Mouse (Mus musculus): ENCODE measurements around the gene Ccin. TPM values are rescaled to one million over a fixed set of nuclear protein-coding genes. Genes with fewer than 3 reads are reported as not detected.

Ccin gene
- total RNA-seq, 2 experiments from 2014 or later: 0.12 to 0.22 TPM

DNA sequence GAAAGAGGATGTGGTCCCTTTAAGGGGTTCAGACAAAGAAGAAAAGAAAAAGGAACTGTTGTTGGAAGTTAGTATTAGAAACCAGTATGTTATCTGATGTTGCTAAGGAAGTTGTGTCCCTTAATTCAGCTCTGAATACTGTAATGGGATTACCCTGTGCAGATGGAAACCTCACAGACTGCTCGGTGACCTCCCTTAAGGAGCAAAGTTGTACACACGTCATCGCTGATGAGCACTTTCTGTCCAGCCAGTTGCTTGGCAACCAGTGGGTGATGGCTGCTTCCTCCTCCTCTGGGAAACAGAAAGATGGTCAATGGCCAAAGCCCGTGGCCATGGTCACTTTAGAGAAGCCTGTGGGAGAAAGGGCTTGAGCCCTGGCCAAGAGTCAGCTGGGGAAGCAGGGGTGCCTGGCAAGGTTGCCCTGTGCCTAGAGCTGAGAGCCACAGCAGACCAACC lies 9.7 kb upstream of the Ccin start:
- DNase-seq: peak; percentile 80 to 83
- intact Hi-C loops (cut with DNase I): no loop called here

DNA sequence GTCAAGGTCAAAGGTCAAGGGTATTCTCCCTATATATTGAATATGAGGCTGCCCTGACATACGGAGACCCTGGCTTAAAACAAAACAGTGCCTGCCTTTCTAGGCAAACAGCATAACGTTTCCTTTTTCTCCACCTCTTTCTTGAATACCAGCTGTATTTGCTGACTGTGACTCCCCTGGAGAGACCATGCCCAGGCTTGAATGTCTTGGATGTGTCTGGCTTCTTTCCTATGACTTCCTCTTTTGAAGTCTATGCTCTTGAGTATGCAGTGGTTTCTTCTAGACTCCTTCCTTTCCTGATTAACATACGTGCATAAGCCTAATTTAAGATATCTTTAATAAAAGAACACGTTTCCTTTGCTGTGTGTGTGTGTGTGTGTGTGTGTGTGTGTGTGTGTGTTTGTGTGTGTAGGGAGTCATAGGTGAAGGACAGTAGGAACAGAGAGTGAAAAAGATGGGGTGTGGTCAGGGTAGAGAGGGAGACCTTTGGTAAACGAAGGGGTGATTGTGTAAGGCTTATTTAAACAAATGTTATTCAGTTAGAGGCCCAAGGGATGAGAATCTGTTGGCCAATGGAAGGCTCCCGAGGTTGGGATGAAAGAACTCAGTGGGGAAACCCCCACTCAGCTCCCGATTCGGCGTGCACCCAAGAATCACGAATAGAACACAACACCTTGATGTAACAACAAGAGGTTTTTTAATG lies 8.2 kb upstream of the Ccin start:
- intact Hi-C loops (cut with DNase I): no loop called here
- DNase-seq: no peak

- no peak for DNase-seq
- intact Hi-C loops (cut with DNase I): no loop called here
These were observed 7.0 kb upstream of the Ccin start for GRCm38 (mm10) chr4:43976223-43976740.

- DNase-seq: peak; percentile 78 to 80
These were observed 4.5 kb upstream of the Ccin start for GRCm38 (mm10) chr4:43978521-43979443.

DNA sequence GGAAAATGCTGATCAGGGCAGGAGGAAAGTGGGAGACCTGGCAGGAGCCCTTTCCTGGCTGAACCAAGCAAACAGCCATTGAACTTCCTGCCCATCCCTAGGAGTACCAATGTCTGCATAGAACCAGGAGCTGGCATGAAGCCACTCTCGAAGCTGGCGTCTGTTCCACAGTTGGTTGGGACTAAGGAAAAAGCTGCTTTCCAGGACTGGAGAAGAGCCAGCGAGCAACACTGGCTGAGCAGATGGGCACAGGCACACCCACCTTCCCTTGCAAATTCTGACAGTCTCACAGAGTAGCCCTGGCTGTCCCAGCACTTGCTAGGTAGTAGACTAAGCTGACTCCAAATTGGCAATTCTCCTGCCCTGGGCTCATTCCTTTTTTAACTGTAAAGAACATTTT lies 3.5 kb upstream of the Ccin start:
- intact Hi-C loops (cut with DNase I): loop anchor here (5.0 kb wide), 1 partner anchor 217 kb away; no protein-coding TSS in a partner anchor
- peak; percentile 43 to 58 for DNase-seq

More at GRCm38 (mm10) chr4:43978521-43979443, 4.5 kb upstream of the Ccin start:
- intact Hi-C loops (cut with DNase I): loop anchor here (1.0 kb wide), 1 partner anchor 21 kb away; the partner anchor contains the start of gene Glipr2

DNA sequence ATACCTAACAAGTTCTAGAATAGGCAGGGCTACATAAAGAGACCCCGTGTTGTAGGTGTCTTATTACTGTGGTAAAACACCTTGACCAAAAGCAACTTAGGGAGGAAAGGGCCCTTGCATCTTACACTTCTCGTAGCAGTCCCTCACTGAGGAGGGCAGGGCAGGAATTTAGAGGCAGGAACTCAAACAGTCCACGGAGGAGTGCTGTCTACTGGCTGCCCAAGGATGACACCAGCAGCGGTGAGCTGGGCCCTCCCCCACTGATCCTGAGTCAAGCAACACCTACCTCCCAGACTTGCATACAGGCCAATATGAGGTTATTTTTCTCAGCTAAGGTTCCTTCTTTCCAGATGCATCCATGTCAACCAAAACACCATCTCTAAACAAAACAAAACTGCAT lies 3.0 kb upstream of the Ccin start:
- DNase-seq: no peak
- intact Hi-C loops (cut with DNase I): loop anchor here (5.0 kb wide), 1 partner anchor 218 kb away; no protein-coding TSS in a partner anchor

DNA sequence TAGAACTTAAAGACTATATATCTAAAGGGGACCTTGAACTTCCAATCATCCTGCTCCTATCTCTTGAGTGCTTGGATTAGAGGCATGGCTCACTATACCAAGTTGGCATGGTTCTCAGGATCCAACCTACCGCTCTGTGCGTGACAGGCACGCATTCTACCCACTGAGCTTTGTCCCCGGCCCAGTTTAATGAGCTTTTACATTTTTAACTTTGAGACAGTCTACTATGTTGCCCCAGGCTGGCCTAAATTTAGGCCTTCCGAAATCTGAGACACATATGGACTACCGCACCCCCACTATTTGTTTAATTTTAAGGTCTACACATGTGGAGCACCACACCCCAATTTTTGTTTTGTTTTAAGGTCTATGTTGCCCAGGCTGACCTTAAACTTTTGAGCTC lies 2.4 kb upstream of the Ccin start:
- DNase-seq: no peak
- intact Hi-C loops (cut with DNase I): loop anchor here (5.0 kb wide), 1 partner anchor 219 kb away; no protein-coding TSS in a partner anchor

DNA sequence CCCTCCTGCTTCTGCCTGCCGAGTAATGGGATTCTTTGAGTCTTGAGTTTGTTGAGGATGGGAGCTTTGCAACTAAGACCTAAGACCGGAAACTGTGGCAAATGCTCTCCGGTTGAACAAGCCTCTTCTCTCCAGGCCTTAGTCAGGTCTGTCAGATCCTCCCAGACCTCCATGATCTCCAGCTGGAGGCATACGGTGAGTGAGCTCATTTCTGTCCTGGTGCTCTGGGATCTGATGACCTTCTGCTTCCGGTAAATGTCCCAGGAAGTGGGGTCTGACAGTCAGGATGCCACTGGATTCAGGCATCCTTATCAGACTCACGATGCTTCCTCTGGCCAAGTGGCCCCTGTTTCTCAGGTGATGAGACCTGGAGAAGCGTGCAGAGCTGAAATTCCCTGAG lies 2.0 kb upstream of the Ccin start:
- intact Hi-C loops (cut with DNase I): loop anchor here (5.0 kb wide), 1 partner anchor 219 kb away; no protein-coding TSS in a partner anchor
- no peak for DNase-seq

DNA sequence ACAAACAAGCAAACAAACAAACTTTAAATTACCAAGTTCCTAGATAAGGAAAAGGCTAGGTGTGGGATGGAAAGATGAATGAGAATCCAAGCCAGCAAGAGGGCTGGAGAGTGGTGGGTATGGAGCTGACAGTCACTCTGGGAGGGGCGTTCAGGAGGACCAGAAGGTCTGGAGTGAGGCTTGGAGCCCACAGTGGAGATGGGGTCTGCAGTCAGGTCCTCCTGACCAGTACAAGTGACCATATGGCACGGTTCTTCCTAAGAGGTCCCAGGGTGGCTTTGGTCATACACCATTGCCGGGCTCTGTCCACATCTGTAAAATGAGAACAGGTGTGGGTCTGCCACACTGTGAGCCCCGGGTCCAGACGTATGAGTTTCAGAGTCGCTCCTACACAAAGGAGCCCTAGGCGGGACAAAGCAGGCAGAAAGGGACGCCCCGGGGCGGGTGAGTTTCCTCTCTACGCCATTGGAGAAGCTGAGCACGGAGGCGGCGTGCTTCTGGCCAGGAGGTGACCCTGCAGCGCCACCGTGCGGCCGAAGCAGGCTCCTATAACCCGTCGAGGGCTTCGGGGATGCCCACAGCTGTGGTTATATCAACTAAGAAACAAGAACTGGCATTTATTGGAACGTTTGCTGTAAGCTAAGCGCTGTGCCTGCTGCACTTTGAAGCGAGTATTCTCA lies 1.1 kb upstream of the Ccin start:
- intact Hi-C loops (cut with DNase I): loop anchor here (1.0 to 5.0 kb wide), 3 partner anchors 57 to 220 kb away; no protein-coding TSS in a partner anchor
- DNase-seq: peak; percentile 96 to 98

DNA sequence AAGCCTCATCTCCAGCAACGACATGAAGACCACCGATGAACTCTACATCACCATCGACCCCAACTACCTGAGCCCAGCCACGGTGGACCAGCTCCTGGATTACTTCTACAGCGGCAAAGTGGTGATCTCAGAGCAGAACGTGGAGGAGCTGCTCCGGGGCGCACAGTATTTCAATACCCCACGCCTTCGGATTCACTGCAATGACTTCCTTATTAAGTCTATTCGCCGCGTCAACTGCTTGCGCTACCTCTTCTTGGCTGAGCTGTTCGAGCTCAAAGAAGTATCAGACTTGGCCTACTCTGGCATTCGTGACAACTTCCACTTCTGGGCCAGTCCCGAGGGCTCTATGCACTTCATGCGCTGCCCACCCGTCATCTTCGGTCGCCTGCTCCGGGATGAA lies 473 bp downstream of the Ccin start:
- no peak for DNase-seq
- intact Hi-C loops (cut with DNase I): loop anchor here (5.0 kb wide), 1 partner anchor 221 kb away; no protein-coding TSS in a partner anchor

DNA sequence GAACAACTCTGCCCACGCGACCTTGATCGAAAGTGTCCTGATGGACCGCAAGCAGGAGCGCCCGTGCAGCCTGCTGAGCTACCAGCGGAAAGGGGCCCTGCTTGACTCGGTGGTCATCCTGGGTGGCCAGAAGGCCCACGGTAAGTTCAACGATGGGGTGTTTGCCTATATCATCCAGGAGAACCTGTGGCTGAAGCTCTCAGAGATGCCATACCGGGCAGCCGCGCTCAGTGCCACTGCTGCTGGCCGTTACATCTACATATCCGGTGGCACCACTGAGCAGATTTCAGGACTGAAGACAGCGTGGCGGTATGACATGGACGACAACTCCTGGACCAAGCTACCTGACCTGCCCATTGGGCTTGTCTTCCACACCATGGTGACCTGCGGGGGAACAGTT lies 1.0 kb downstream of the Ccin start:
- intact Hi-C loops (cut with DNase I): loop anchor here (5.0 kb wide), 1 partner anchor 222 kb away; no protein-coding TSS in a partner anchor
- no peak for DNase-seq

GRCm38 (mm10) chr4:43988976-43989375 lies 5.7 kb downstream of the Ccin start:
- intact Hi-C loops (cut with DNase I): no loop called here
- DNase-seq: no peak

DNA sequence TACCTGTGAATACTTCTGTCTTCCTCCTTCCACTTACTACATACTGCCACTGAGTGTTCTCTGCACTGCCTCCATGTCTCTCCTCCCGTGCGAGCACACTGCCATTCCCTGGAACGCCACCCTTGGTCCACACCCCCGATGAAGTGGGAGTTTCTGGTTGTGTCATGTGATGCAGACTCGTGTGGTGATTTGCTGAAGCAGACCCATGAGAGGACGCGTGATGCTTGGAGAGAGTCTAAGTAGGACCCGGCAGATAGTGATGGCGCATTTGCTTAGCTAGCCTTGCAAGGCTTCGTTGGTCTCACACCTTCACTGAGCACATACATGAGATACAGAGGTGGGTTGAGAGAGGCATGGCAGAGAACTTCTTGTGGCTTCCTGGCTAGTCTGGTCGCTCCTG lies 9.8 kb downstream of the Ccin start:
- no peak for DNase-seq
- intact Hi-C loops (cut with DNase I): no loop called here

GRCm38 (mm10) chr4:43994342-43994741 lies 11.1 kb downstream of the Ccin start:
- intact Hi-C loops (cut with DNase I): no loop called here
- DNase-seq: no peak

DNA sequence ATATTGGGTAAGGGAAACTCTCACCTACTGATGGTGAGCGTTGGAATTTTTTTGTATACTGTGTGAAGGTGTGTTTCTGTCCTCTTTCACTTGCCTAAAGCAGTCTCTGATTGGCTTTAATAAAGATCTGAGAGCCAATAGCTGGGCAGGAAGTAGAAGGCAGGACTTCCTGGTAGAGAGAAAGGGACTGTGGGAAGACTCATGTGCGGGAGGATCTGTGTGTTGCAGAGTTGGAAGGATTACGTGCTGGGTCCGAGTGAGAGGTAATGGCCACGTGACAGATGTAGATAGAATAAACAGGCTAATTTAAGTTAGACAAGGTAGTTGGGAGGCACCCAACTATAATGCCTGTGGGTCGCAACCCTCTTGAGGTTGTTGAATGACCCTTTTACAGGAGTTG lies 20.3 kb downstream of the Ccin start:
- intact Hi-C loops (cut with DNase I): no loop called here
- DNase-seq: no peak

- DNase-seq: no peak
- intact Hi-C loops (cut with DNase I): no loop called here
These were observed 20.8 kb downstream of the Ccin start, which contains the start of gene Clta for GRCm38 (mm10) chr4:44004126-44004525. Gene Clta, plus strand, starts transcription at chr4:44004452.

DNA sequence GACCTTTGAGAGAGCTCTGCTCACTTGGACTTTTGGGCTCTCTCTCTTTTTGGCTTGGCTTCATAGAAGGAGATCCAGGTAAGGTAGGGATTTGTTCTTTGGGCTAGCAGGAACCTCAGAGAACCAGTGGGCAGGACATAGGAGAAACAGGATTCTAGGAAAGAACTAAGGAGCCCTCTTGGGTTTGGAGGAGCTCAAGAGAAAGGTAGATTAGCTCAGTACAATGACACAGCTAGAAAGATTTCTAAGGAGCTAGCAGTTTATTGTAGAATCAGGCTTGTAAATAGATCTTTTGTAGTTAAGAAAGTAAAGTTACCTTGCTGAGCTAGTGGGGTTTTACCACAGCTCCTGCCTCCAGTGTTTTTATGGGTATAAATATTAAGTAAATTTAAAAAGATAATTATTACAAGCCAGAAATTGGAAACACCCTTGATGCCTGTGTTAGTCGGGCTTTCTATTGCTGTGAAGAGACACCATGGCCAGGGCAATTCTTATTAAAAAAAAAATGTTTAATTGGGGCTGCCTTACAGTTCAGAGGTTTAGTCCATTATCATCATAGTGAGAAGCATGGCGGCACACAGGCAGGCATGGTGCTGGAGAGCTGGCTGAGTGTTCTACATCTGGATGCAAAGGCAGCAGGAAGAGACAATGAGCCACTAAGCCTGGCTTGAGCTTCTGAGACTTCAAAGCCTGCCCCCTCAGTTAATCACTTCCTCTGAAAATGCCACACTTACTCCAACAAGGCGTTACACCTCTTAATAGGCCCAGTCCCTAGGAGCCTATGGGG lies 21.5 kb downstream of the Ccin start:
- no peak for DNase-seq
- intact Hi-C loops (cut with DNase I): no loop called here

- intact Hi-C loops (cut with DNase I): no loop called here
- DNase-seq: no peak
These were observed 26.9 kb downstream of the Ccin start for GRCm38 (mm10) chr4:44010176-44010575.

GRCm38 (mm10) chr4:44010893-44011292 lies 27.6 kb downstream of the Ccin start:
- intact Hi-C loops (cut with DNase I): no loop called here
- DNase-seq: no peak

DNA sequence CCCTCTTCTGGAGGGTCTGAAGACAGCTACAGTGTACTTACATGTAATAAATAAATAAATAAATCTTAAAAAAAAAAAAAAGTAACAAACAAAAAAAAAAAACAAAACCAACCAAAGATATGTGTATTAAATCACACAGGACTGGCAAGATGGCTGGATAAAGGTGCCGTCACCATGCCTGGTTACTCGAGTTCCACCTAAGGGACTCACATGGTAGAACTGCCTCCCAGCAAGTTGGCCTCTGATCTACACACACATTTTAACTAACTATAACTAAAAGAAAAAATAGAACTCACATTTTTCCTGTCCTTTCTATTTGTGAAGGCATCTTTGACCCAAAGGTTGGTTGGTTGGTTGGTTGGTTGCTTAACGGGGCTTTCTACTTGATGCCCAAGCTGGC lies 28.5 kb downstream of the Ccin start:
- intact Hi-C loops (cut with DNase I): no loop called here

More for the DNA sequence above, 28.5 kb downstream of the Ccin start:
- DNase-seq: no peak
